Mouse (Mus musculus): ENCODE measurements at regions not wholly inside any gene's neighbourhood (a gene's known extent, or its start where the extent isn't known, plus 50 kb on each side); places are given as distances from the start of the nearest gene placed in this dataset.

DNA sequence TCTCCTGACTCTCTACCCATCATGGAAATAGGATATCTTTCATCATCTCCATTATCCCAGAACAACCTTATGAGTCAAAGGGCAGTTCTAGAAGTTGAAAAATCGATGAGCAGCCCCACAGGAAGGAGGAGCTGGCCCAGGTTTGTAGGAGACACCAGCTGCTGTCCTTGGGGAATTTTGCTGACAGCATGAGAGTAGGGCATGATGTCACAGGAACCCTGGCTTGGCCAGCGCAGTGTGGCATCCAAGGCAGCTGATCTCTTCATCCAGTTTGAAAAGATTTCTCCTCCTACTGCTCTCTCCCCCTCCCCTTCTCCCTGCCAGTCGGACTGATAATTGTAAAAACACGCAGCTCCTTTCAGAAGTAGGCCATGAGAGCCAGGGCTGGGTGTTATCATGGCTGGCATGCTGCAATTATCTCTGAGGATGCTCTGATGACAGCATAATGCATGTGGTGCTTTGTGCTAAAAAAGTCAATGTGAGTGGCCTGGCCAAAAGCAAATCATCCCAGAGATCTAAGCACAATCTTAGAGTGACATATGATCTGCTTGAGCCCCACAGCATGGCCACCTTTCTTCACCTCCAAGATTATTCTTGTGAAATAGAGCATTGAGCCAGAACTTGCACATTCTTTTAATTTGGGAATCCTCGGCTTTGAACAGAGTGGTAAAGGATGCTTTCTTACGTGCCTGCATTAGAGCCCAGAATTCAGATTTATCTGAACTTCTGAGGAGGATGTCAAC is 54.2 kb downstream of the Gjd2 start:
- ChIA-PET POLR2A (no interaction called here), CTCF (no interaction called here)

DNA sequence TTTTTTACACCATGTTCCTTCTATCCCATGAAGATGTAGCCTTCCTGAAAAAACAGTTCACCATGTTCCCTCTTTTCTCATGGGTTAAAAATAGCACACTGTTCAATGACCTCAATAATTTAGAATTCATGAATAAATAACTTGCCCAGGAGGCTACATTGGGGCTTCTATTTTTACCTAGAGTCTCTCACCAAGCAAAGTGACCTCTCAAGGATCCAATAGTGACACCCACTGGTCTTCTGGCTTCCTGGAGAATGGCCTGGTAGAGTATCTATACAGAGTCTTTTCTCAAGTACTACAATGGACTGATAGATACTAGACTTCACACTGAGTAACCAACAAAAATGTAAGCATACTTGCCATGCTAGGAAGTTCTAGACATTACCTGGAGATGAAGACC is 60.9 kb downstream of the Gjd2 start:
- POLR2A ChIA-PET = no interaction called here
- CTCF ChIA-PET = no interaction called here

DNA sequence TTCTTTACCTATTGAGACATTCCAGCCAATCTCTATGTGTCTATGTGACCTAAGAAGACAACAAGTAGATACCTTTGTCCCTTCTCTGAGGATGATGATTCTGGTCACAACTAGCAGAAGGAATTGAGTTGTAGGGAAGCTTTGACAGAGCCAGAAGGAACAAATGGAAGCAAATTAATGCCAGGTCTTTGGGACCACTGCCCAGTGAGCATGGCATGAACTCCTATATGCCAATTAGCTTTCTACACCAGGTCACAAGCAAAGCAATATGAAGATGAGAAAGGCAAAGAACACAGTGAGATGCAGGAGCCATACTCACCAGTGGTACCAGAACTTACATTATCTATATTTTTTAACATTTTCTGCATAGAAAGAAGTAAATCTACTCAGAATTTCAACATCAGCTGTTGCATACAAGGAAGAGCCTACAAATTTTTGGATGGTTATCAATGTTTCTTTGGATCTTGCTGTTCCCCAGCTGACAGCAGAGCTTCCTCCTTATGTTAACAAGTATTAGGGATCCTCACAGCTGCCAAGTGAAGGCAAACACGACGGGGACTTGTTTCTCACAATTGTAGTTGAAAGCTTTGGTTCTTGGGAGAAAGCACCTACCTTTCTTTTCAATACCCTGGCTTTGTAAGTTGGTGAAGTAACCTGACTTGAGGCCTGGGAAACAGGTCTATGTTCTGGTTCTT is 64.0 kb downstream of the Gjd2 start:
- ChIA-PET CTCF (no interaction called here), POLR2A (interaction anchor here in 1 of 4 experiments (1.6 kb wide), 1 partner anchor 10 kb away, joined by 3 read pairs; no protein-coding TSS in a partner anchor)

DNA sequence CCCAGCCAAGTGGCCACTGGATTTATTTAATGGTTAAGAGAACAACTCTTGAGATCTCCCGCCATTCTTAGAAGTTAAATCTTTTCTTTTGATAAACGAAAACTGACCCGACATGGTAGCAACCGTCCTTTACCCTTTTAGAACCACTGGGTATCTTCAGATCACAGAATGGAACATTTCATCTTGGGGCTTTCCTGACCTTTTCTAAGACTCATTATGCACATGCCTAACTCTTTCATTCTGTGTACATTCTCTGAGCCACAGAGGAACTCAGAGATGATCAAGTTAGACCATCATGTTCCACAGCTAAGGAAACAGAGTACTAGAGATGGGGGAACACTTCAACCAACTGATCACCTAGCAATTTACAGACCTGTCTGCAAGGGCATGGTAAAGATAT is 81.7 kb downstream of the Gjd2 start:
- POLR2A ChIA-PET = no interaction called here
- CTCF ChIA-PET = no interaction called here

DNA sequence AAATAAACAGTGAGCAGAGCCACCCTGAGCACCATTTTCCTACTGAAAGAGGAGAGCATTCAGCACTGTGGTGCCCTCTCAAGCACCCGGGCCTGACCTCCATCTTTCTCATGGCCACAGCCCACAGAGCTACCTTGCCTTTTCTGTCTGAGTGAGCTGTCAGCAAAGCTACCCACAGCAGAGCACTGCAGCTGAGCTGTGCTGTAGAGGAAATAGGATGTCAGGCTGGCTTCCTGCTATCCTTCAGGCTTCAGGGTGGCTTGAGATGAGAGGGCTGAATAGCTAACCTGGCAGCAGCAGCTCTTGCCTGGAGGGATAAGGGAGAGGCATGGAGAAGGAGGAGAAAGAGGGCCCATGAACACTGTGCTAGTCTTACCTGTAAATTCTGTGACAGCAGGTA is 82.5 kb downstream of the Gjd2 start:
- POLR2A ChIA-PET = no interaction called here
- CTCF ChIA-PET = no interaction called here

DNA sequence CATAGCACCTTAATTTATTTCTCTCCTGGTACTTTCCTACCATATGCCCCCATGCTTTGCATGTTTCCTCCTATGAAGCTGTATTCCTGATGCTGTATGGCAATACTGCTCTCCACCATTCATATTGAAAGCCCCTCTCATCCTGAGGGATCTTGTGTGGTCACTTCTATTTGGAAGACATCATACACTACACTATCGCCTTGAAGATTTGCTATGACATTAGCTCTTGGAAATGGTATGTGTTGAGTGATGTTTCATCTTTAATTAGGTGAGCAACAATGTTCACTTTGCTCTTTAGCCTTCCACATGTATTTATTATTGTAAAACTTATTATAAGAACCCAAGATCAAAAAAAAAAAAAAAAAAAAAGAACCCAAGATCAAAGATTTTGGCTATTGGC is 81.2 kb upstream of the Arhgap11a start:
- ChIA-PET POLR2A (no interaction called here), CTCF (interaction anchor here in 2 of 4 experiments (0.6 to 0.7 kb wide), 2 partner anchors 90 to 435 kb away, joined by 3 to 18 read pairs; no protein-coding TSS in a partner anchor)

DNA sequence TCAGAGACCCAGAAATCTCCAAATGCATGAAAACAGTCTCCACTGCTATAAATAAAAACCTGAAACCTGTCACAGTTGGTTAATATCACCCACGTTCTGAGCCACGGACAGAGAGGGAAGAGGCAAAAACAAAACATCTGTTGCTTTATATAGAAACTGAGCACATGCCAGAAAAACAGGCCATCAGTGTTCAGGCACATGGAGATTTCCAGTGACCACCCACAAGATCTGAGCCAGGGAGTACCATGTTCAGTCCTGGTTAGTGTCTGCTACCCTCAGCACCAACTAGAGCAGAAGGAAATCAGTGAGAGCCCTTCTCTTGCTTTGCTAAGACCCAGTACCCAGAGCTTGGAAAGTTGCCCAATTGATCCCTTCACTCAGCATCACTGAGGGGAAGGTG is 75.7 kb upstream of the Arhgap11a start:
- ChIA-PET POLR2A (no interaction called here), CTCF (no interaction called here)

DNA sequence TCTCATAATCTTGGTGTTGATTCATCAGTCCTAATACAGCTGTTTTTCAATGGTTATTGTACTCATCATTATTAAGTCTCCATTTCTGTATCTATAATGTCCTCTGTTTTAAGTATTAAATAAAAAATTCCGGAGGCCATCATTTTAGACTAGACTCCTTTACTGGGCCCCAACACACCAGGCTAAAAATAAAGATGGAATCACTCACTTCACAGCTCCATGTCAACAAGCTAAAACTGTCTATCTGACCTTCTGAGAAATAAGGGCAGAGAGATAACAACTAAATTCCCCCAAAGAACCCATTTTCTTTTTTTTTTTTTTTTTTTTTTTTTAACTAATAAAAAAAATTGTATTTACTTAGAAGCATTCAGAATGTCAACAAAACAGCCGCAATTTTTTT is 70.5 kb upstream of the Arhgap11a start:
- CTCF ChIA-PET = interaction anchor here in 1 of 4 experiments (0.7 kb wide), 1 partner anchor 12 kb away, joined by 8 read pairs; no protein-coding TSS in a partner anchor

DNA sequence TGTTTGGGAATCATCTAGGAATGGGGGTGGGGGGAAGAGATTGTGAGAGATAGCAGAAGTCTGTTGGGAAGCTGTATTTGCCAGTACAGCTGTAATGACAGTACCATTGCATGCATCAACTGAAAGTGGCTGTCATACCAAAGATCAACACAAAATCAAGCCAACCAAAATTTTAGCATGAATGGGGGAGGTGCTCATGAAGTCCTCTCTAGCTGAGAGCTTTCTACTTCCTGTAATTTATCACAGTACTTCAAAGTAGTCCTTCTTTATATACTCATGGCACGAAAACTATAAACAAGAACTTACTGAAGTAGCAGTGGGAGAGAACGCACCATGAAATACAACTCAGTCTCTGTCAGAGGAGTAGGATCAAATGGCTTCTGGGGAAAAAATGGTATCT is 65.8 kb upstream of the Arhgap11a start:
- ChIA-PET POLR2A (no interaction called here), CTCF (no interaction called here)

More for the DNA sequence above, 70.5 kb upstream of the Arhgap11a start:
- POLR2A ChIA-PET = no interaction called here

DNA sequence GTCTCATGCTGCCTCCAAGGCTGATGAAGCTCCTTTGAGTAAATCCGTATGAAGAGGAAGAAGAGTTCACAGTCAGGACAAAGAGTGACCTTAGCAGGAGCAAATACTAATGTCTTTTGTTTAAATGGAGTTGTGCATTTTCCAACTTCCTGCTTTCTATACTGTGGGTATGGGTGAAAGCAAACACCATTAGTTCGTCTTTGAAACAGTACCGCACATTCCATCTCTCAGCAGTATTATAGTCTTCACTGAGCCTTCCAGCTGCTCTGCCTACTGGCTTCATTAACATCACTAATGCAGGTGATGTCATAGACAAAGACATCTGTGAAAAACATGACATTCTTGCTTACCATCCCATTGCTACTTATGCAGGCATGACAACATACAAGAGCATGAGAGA is 62.7 kb upstream of the Arhgap11a start:
- ChIA-PET CTCF (interaction anchor here in 1 of 4 experiments (0.6 kb wide), 1 partner anchor 104 kb away, joined by 3 read pairs; no protein-coding TSS in a partner anchor), POLR2A (interaction anchor here in 1 of 4 experiments (0.7 kb wide), 1 partner anchor 113 kb away, joined by 5 read pairs; no protein-coding TSS in a partner anchor)

DNA sequence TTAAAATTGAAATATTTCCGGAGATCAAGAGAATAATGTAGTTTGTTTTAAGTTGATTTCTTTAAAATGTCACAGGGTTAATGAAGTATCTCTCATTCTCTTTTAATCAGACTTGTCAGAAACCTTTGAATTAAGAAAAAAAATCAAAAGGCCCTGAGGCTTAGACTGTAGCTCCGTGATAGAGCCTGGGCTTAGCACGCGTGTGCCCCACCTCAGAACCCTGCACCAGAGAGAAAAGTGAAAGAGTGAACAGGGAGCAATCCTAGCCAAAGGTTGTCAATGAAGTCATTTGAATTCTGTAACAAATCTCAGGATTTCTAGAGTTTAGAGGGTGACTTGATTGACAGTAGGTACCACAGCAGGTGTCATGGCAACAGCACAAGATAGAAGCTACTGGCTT is 61.0 kb upstream of the Arhgap11a start:
- ChIA-PET CTCF (no interaction called here), POLR2A (no interaction called here)

DNA sequence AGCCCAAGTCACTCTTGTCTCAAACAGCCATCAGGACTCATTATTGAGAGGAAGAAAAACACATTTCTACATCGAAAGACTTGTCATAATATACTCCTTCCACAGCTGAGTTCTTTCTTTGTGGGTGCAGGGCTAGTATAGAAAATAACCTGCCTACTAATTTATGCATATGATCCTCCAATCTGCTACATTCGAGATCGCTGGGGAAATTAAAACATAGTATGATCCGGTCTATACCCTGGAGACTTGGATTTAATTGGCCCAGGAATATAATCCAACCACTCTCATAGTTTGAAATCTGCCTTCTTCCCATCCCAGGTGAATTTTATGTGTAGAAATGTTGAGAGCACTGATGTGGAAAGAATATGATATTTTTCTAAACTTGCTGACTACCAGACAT is 60.2 kb upstream of the Arhgap11a start:
- ChIA-PET POLR2A (no interaction called here), CTCF (no interaction called here)

DNA sequence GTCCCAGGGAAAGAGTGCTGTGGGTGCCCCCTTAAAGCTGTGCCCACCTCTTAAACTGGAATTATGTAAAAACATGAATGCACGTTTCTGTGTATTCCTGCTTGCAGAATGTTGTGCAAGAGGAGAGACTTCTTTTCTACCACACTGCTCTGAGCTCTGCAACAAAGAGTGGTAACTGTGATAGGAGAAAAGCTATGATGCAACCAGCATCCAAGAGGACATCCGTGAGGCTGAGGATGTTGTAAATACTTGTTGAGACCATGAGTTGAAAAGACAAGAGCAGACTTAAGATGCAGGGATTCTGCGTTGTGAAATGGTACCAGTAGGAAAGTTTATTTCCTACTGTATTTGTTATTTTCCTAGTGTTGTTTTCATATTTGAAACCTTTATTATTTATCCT is 56.0 kb upstream of the Arhgap11a start:
- CTCF ChIA-PET = interaction anchor here in 1 of 4 experiments (0.6 kb wide), 1 partner anchor 232 kb away, joined by 3 read pairs; no protein-coding TSS in a partner anchor

DNA sequence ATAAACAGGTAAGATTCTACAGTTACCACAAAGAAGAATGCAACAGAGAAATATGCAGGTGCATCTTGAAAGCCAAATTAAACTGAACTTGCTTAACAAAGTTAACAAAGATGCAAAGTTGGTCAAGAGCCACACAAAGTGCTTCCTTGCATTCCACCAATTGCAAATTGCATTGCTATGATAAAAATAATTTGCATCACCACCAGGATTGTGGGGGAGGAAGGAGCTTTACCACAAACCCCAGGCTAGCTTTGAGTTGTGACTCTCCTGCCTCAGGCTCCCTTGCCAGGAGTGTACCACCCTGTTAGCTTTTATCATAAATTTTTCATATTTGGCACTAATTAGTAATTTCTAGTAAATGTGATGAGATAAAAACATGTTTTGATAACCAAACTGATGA is 55.4 kb upstream of the Arhgap11a start:
- ChIA-PET CTCF (interaction anchor here in 1 of 4 experiments (0.6 kb wide), 1 partner anchor 232 kb away, joined by 3 read pairs; no protein-coding TSS in a partner anchor), POLR2A (interaction anchor here in 1 of 4 experiments (1.1 kb wide), 1 partner anchor 17 kb away, joined by 3 read pairs; no protein-coding TSS in a partner anchor)

More for the DNA sequence above, 56.0 kb upstream of the Arhgap11a start:
- POLR2A ChIA-PET = interaction anchor here in 1 of 4 experiments (1.1 to 1.3 kb wide), 2 partner anchors 10 to 18 kb away, joined by 3 read pairs; no protein-coding TSS in a partner anchor

DNA sequence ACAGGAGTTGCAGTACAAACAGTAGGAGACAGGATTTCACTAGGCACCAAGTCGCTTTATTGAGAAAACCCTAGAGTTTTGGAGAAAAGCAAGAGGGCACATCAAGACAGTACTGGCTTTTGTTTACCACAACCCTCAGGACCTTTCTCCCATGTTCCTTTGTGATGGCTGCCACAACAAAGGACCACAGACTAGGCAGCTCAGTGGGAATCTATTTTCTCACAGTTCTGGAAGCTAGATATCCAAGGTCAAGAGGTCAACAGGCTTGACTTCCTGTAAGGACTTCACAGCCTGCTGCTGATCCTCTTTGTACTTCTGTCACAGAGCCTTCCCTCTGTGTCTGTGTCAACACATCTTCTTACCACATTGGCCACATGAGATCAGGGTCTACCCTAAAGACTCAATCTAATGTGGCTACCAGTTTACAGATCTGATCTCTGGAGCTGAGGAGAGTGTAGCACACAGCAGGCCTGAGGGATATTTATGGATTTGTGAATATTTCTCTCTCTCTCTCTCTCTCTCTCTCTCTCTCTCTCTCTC is 54.6 kb upstream of the Arhgap11a start:
- CTCF ChIA-PET = no interaction called here
- POLR2A ChIA-PET = interaction anchor here in 1 of 4 experiments (1.2 kb wide), 1 partner anchor 54 kb away, joined by 3 read pairs; the partner anchor contains the start of gene Arhgap11a

DNA sequence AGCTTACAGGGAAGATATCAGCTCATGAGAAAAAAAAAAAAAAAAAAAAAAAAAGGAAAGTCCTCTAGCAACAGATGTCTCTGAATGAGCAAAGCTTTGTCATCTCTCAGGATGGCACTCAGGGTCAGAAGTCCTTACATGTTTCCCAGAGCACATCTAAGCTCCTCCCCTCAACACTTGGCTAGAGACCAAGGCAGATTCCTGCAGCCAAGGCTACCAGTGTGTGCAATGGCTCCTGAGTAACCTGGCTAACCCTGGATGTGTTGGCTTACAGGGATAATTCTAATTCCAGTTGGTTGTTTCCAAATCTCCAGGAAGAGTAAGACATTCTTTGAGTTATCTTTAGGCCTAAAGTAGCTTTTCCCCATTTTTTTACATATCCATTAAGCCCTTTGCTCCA is 53.9 kb upstream of the Arhgap11a start:
- ChIA-PET CTCF (interaction anchor here in 1 of 4 experiments (0.6 kb wide), 1 partner anchor 192 kb away, joined by 4 read pairs; no protein-coding TSS in a partner anchor), POLR2A (interaction anchor here in 3 of 4 experiments (0.6 to 1.2 kb wide), 3 partner anchors 53 to 112 kb away, joined by 3 read pairs; partner anchors contain the start of gene Arhgap11a (in 1 of the 3))

DNA sequence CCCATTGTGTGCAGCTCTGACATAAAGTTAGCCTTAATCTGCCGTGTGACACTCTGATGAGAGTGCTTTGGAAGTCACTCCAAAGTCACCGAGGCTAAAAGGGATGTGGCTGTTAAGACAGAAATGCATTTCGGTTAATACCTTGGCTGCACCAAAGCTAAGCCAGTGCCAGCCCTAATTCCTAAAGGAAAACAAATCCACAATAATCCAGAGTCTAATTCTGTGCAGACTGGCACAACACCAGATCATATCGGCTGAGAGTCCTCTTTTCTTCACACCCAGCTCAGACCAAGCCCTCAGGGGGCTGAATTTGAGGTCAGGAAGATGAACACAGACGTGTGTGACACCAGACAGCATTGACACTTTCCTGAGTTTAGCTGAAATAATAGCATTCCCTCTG is 52.0 kb upstream of the Arhgap11a start:
- ChIA-PET POLR2A (no interaction called here), CTCF (no interaction called here)

DNA sequence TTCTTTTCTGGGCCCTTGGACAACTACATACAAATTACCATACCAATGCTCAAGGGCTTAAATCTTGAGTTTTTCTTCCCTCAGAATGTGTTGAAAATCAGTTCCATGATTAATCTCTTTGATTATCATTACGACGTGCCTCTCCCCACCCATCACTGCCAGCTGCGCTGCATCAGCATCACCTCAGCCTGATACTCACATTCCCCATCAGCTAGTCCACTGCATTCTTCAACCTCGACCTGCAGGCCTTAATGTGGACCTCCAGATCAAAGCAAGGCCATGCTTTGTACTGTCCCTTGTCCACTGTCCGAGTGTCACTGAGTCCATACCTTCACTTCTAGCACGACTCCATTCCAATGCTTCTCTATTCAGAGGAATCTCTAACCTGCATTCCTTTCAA is 50.3 kb upstream of the Arhgap11a start:
- CTCF ChIA-PET = no interaction called here

More for the DNA sequence above, 50.3 kb upstream of the Arhgap11a start:
- POLR2A ChIA-PET = no interaction called here
